Mouse (Mus musculus) stomach, postnatal 0 days (tissue): ENCODE results near the gene Sema3b.

ENCODE experiments used
- CTCF ChIP-seq: IDR thresholded peaks from 2 replicates; pipeline ENCODE4 v1.5.1; 2016; ENCODE audit warnings: antibody characterized with exemption, low read depth, mild to moderate bottlenecking, moderate library complexity
- EP300 ChIP-seq: optimal IDR thresholded peaks from 2 replicates; pipeline ENCODE3; 2016; ENCODE audit warnings: antibody characterized with exemption

DNA sequence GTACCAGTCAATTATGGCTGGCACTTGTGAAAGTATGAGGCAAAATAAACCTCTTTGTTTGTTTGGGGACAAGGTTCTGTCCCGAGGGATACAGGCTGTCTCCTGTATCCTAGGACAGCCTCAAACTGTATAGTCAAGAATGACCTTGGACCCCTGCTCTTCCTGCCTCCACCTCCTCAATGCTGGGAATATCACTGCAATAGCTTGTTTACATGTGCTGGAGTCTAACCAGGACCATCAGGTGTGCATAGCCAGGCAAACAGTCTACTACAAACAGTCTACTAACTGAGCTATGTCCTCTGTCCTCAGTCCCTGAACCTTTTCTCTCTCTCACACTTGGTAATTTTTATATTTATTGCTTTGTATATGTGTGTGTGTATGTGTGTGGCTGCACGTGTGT lies 44.4 kb upstream of the Sema3b start:
- TF ChIP-seq CTCF (no peak), EP300 (no peak)
